Mouse (Mus musculus) embryonic fibroblast, embryonic 13.5 days (primary cell): ENCODE measurements around the gene Smurf1. TPM values are rescaled to one million over a fixed set of nuclear protein-coding genes. Genes with fewer than 3 reads are reported as not detected.

Source experiments
- H3K27ac ChIP-seq: 2 replicates; pipeline ENCODE4 v1.5.1; 2012; ENCODE audit warnings: low read length, control low read depth, inconsistent platforms; ENCODE audit not compliant: insufficient read depth
- H3K4me1 ChIP-seq: 2 replicates; pipeline ENCODE4 v1.6.1; 2011; ENCODE audit warnings: low read length; ENCODE audit not compliant: control insufficient read depth, insufficient read depth
- H3K4me3 ChIP-seq: 2 replicates; pipeline ENCODE4 v1.5.1; 2011; ENCODE audit warnings: mild to moderate bottlenecking, control low read depth, low read length; ENCODE audit not compliant: insufficient read depth
- CTCF ChIP-seq: IDR thresholded peaks from 2 replicates; pipeline ENCODE4 v1.5.1; 2011; ENCODE audit warnings: mild to moderate bottlenecking, control low read depth, low read length, moderate library complexity, borderline replicate concordance; ENCODE audit not compliant: insufficient read depth
- POLR2A ChIP-seq: IDR thresholded peaks from 2 replicates; pipeline ENCODE4 v1.6.1; 2011; ENCODE audit warnings: low read depth, mild to moderate bottlenecking, control low read depth, low read length, moderate library complexity
- polyA plus RNA-seq: library from polyadenylated mRNA; stranded (reverse); fragments of >200 nt; gene quantifications from 2 replicates; pipeline ENCODE4 v1.2.4, GENCODE M21; 2011; ENCODE audit warnings: low read depth; ENCODE audit not compliant: missing spikeins, insufficient read length

Gene Smurf1
- polyA plus RNA-seq, 1 experiment: 37.1 TPM

- peak overlapping the region; percentile 69 for H3K27ac ChIP-seq
- TF ChIP-seq CTCF: no peak
- no peak for TF ChIP-seq POLR2A
- H3K4me1 ChIP-seq: peaks cover 21% of the 10 kb centered on the region
- peak overlapping the region; percentile 38 for H3K4me3 ChIP-seq
Measured at GRCm38 (mm10) chr5:144963401-144963800, 2.2 kb downstream of the Smurf1 start.

GRCm38 (mm10) chr5:144958271-144958670, 7.4 kb downstream of the Smurf1 start:
- no peak overlapping the region for H3K4me3 ChIP-seq
- peaks cover 30% of the 10 kb centered on the region for H3K4me1 ChIP-seq
- H3K27ac ChIP-seq: no peak overlapping the region
- TF ChIP-seq POLR2A (no peak), CTCF (no peak)

GRCm38 (mm10) chr5:144954432-144954831, 11.2 kb downstream of the Smurf1 start:
- Histone ChIP-seq H3K4me3 (no peak overlapping the region), H3K27ac (no peak overlapping the region), H3K4me1 (peaks cover 15% of the 10 kb centered on the region)
- TF ChIP-seq CTCF: no peak
- no peak for TF ChIP-seq POLR2A

- TF ChIP-seq CTCF (no peak), POLR2A (no peak)
- Histone ChIP-seq H3K27ac (no peak overlapping the region), H3K4me1 (peaks cover 20% of the 10 kb centered on the region), H3K4me3 (no peak overlapping the region)
Measured at GRCm38 (mm10) chr5:144952592-144952991, 13.1 kb downstream of the Smurf1 start.

- Histone ChIP-seq H3K4me1 (peaks cover 20% of the 10 kb centered on the region), H3K4me3 (no peak overlapping the region), H3K27ac (no peak overlapping the region)
- TF ChIP-seq CTCF (no peak), POLR2A (no peak)
Measured at GRCm38 (mm10) chr5:144950428-144951051, 15.1 kb downstream of the Smurf1 start.

- Histone ChIP-seq H3K27ac (no peak overlapping the region; the same call in 1 of the 2 replicates), H3K4me1 (peaks cover 26% of the 10 kb centered on the region), H3K4me3 (no peak overlapping the region)
- TF ChIP-seq POLR2A (no peak), CTCF (no peak)
Measured at GRCm38 (mm10) chr5:144949856-144950255, 15.8 kb downstream of the Smurf1 start.

- H3K4me3 ChIP-seq: no peak overlapping the region
- no peak for TF ChIP-seq CTCF
- no peak for TF ChIP-seq POLR2A
- peaks cover 22% of the 10 kb centered on the region for H3K4me1 ChIP-seq
- no peak overlapping the region for H3K27ac ChIP-seq
Measured at GRCm38 (mm10) chr5:144948422-144948821, 17.2 kb downstream of the Smurf1 start.

GRCm38 (mm10) chr5:144948002-144948401, 17.6 kb downstream of the Smurf1 start:
- peaks cover 22% of the 10 kb centered on the region for H3K4me1 ChIP-seq
- TF ChIP-seq POLR2A: no peak
- TF ChIP-seq CTCF: no peak
- no peak overlapping the region for H3K27ac ChIP-seq
- H3K4me3 ChIP-seq: no peak overlapping the region

GRCm38 (mm10) chr5:144946032-144946431, 19.6 kb downstream of the Smurf1 start:
- no peak for TF ChIP-seq POLR2A
- no peak for TF ChIP-seq CTCF
- H3K4me1 ChIP-seq: peaks cover 27% of the 10 kb centered on the region
- no peak overlapping the region for H3K4me3 ChIP-seq
- H3K27ac ChIP-seq: no peak overlapping the region

- Histone ChIP-seq H3K27ac (no peak overlapping the region), H3K4me1 (peaks cover 21% of the 10 kb centered on the region), H3K4me3 (no peak overlapping the region)
- TF ChIP-seq CTCF: no peak
- TF ChIP-seq POLR2A: no peak
Measured at GRCm38 (mm10) chr5:144944932-144945331, 20.7 kb downstream of the Smurf1 start.

GRCm38 (mm10) chr5:144944370-144944769, 21.3 kb downstream of the Smurf1 start:
- peaks cover 21% of the 10 kb centered on the region for H3K4me1 ChIP-seq
- no peak overlapping the region for H3K4me3 ChIP-seq
- no peak for TF ChIP-seq CTCF
- H3K27ac ChIP-seq: no peak overlapping the region
